Mouse (Mus musculus): ENCODE measurements around the gene Wtap. TPM values are rescaled to one million over a fixed set of nuclear protein-coding genes. Genes with fewer than 3 reads are reported as not detected.
"Not testable (repeated sequence)": the region's sequence is repeated elsewhere in the genome, so short reads cannot be mapped to it uniquely, and the experiment has no call there.

The Wtap gene
- total RNA-seq (2021): 10 to 100 TPM; 35.3 to 42.6 TPM
- long read RNA-seq, experiment 1, transcript Wtap-205 (6 exons, 2,442 nt): minor isoform, 5 of 27 reads
- long read RNA-seq, experiment 1, transcript Wtap-204 (6 exons, 3,187 nt): major isoform, 9 of 27 reads
- long read RNA-seq, experiment 1, transcript Wtap-201 (8 exons, 2,051 nt): major isoform, 9 of 27 reads
- long read RNA-seq, experiment 1, partial matches to known transcripts: 1 of 27 reads
- long read RNA-seq, experiment 1, other reads (novel, unspliced or antisense): 0 of 27 reads
- long read RNA-seq, experiment 2, transcript Wtap-205 (6 exons, 2,442 nt): minor isoform, 8 of 32 reads
- long read RNA-seq, experiment 2, transcript Wtap-201 (8 exons, 2,051 nt): minor isoform, 5 of 32 reads
- long read RNA-seq, experiment 2, transcript Wtap-204 (6 exons, 3,187 nt): major isoform, 11 of 32 reads
- long read RNA-seq, experiment 2, partial matches to known transcripts: 0 of 32 reads
- long read RNA-seq, experiment 2, other reads (novel, unspliced or antisense): 4 of 32 reads

DNA sequence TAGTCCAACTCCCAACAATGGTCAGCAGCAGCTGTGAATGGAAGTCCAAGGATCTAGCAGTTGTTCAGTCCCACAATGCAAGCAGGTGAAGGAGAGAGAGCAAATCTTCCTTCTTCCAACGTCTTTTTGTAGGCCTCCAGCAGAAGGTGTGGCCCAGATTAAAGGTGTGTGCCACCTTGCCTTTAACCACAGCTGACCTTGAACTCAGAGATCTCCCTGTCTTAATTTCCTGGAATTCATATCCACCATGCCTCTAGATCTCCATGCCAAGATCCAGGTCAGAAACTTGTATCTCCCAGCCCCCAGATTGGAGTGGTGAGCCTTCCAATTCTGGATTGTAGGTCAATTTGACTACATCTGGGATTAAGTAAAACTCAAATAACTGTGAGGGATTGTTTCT, at the start of gene Wtap:
Gene Wtap, minus strand, starts transcription at position 101 of the 400 bp plus-strand sequence.
- DNase-seq: no peak

DNA sequence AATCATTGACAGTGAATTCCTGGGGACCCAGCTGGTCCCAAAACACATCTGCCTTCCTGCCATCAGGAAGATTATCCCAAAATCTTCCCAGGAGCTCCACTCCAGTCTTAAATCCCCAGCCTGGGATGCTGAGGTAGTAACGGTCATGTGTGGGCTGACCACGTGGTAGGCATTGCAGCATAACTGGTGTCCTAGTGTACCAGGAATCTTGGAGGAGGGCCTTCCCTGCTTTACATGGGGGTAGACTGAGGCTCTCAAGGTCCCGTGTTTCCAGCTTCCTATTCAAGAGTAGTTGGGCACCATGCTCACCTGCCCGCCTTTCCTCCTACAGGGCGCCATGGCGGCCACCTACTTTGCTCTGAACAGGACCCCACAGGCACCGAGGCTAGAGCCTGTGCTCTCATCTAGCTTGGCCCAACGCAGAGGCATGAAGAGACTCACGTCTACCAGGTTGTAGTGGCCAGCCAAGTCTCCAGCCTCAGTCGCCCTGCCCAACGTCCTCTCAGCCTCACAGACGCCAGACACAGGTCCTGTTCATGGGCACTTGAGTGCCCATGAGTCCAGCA, 42.7 kb upstream of the Wtap start:
- DNase-seq: not testable (repeated sequence)

DNA sequence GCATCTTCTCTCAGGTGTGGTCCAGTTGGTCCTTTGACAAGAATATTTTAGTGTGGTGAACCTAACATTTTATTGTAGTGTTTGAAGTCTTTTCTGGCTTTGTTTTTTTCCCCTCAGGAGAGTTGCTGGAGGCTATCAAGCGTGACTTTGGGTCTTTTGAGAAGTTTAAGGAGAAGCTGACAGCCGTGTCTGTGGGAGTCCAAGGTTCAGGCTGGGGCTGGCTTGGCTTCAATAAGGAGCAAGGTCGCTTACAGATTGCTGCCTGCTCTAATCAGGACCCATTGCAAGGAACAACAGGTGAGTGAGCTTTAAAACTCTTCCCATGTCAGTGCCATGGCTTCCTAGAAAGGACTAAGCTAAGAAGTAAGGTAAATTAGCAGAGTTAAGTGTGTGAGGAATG, 19.3 kb upstream of the Wtap start:
- no peak for DNase-seq

DNA sequence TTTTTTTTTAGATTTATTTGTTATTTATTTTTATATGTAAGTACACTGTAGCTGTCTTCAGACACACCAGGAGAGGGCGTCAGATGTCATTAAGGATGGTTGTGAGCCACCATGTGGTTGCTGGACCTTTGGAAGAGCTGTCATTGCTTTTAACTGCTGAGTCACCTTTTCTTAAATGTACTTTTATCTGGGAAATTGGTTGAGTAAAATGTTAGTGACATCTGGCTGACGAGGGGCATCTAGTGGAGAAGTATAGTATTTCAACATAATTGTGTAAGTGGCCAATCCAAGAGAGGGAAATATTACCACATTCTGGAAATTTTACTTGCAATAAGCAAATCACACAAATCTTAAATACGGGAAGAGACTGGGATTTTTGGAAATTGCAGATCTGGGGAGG, 15.9 kb upstream of the Wtap start:
- DNase-seq: no peak

DNA sequence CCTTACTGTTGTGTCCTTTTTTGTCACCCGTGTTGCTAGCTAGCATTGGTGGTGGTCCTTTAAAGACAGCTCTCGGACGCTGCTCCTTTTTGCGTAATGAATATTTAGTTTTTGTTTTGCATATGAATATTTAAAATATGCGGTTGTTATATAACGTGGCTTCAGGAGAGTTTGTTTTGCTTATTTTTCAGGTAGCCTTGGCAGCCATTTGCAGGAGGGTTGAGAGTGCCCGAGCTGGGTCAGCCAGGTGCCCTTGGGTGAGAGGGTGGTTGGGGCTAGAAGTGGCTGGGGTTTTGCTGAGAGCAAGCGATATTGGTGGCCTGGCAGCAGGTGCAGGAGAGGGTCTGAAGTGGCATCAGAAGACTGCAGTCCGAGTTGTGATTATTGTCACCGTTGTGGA, 14.6 kb upstream of the Wtap start:
- DNase-seq: peak; percentile 12

DNA sequence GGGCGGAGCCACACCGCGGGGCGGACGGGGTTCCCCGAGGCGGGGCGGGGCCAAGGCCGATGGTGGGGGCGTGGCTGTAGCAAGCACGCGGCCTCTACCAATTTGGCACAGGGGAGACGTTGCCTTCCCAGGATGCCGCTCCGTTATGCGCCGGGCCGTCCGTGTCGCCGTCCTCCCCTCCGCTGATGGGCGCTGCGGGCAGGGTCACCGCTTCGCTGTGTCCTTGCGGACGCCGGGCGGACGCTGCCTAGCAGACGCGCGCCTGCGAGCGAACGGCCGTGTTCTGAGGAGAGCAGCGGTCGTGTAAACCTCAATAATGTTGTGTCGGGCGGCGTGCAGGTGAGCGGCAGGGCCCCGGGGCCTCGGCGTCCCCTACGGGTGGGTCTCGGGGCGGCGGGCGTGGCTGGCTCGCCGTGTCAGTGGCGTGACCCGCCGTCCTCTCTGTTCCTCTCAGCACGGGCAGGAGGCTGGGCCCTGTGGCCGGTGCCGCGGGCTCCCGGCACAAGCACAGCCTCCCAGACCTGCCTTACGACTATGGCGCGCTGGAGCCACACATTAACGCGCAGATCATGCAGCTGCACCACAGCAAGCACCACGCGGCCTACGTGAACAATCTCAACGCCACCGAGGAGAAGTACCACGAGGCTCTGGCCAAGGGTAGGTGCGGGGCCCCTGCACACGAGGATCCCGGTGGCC, 13.9 kb upstream of the Wtap start:
- peak; percentile 100 for DNase-seq

DNA sequence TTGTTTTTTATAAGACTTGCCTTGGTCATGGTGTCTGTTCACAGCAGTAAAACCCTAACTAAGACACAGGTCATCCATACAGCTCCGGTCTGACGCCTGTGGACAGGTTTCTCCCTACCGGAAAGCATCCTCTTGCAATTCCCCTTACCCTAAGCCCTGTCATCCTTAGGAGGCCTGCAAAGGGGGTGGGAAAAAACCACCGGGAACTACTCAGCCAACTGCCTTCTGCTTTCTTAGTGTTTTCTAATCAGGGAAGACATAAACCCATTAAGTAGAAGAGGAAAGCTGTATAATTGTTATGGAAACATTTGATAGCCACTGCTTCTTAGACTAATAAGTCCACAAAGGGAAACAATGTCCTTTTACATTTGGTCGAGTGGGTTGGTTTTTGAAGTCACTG, 13.0 kb upstream of the Wtap start:
- no peak for DNase-seq

DNA sequence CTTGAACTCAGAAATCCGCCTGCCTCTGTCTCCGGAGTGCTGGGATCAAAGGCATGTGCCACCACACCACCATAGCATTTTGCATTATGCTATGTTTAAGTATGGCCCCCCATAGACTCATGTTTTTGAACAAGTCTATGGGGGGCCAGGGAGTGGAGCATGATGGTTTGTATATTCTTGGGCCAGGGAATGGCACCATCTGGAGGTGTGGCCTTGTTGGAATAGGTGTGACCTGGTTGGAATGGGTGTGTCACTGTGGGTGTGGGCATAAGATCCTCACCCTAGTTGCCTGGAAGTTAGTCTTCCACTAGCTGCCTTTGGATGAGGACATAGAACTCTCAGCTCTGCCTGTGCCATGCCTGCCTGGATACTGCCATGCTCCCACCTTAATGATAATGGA, 12.6 kb upstream of the Wtap start, which contains the start of gene Sod2:
Gene Sod2, plus strand, starts transcription at position 301 of the 400 bp plus-strand sequence.
- not testable (repeated sequence) for DNase-seq

DNA sequence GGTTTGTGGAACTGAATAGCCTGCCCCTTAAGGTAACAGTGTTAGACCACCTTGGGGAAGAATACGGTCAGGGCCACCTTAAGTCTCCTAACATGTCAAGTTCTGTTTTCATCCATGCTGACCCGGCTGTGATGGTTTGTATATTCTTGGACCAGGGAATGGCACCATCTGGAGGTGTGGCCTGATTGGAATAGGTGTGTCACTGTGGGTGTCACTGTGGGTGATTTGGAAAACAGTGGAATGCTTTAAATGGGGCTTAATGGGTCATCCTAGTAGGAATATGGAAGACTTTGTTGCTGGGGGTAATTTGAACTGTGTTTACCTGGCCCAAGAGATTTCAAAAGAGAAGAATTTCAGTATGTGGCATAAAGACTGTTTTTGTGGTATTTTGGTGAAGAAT, 10.5 kb upstream of the Wtap start:
- DNase-seq: not testable (repeated sequence)

DNA sequence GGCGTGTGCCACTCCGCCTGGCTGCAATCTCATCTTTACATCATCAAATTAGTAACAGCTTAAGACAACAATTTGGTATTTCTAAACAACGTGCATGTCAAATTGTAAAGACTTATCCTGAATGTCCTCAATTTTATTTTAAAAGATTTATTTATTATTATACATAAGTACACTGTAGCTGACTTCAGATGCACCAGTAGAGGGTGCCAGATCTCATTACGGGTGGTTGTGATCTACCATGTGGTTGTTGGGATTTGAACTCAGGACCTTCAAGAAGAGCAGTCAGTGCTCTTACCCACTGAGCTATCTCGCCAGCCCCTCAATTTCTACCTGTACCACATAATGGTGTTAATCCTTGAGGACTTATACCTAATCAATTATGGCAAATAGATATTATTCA, 8.3 kb upstream of the Wtap start:
- DNase-seq: not testable (repeated sequence)

DNA sequence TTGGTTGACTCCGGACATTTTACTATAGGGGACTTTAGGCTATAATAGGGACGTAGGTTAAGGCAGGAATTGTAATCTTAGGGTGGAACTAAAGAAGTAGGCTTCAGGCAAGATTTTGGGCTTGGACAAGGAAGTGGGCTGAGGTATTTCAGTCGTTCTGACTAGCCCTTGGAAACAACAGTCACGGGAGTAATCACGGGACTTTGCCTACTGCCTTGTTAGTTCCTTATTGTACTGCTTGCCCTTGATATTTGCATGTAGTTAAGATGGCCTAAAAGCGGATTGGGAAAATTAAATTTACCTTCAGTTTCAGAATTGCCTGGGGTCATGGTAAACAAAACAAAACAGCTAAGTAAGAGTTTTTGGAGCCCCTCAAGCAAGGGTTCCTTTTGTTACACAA, 5.1 kb upstream of the Wtap start:
- no peak for DNase-seq

DNA sequence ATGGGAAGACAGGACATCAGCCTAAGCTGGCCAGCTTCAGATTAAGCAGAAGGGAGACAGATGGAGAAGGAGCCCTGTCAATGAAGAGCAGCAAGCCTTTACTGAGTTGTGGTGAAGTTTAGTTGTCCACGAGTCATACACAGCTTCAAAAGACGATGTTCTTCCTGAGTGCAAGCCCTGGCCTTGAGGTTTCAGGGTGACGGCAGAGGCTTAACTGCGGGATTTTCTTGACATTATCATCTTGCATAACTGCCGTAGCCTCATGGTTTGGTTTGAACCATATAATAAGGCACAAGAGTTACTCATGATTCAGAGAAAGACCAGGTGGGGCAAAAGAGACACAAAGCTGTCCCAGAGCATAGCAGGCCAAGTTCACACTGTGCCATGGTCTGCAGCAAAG, 3.9 kb upstream of the Wtap start:
- no peak for DNase-seq

DNA sequence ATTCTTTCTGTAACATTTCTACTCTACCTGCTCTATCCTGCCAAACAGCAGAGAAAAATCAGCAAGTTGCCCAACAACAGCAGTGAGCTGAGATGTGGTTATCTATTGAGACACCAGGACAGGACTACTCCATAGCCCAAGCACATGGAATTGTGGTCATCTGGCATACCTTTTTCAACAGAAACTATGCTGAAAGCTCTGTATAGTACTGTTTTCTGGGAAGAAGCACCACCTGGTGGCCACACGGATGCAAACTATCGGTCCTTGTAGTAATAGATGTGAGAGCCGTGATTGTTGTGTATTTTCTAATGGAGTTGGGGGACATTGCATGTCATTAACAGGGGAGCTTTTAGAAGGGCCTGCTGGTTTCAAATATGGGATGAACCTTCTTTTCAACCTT, 2.4 kb upstream of the Wtap start:
- DNase-seq: peak; percentile 22

DNA sequence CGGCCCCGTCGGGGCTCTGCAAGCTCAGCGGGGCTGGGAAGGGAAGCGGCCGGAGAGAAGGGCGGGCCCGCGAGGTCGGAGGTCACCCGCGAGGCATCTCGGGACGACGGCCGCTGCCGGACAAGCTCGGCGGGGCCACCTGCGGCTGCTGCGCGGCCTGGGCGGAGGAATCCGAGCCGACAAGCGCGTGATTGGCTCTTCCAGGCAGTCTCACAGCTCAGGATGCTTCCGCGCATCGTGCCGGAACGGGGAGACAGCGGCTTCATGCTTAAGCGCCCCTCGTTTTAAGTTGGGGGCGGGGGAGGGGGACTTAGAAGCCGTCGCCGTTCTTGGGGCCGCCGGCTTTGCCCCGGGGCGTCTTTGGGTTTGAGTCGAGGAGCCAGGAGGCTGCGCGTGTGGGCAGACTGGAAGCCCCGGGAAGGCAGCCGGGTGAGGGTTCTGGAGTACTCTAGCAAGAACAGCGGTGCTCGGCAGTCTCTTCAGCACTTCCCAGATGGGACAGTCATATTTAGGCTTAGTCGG, 1.4 kb downstream of the Wtap start:
- peak; percentile 94 for DNase-seq

DNA sequence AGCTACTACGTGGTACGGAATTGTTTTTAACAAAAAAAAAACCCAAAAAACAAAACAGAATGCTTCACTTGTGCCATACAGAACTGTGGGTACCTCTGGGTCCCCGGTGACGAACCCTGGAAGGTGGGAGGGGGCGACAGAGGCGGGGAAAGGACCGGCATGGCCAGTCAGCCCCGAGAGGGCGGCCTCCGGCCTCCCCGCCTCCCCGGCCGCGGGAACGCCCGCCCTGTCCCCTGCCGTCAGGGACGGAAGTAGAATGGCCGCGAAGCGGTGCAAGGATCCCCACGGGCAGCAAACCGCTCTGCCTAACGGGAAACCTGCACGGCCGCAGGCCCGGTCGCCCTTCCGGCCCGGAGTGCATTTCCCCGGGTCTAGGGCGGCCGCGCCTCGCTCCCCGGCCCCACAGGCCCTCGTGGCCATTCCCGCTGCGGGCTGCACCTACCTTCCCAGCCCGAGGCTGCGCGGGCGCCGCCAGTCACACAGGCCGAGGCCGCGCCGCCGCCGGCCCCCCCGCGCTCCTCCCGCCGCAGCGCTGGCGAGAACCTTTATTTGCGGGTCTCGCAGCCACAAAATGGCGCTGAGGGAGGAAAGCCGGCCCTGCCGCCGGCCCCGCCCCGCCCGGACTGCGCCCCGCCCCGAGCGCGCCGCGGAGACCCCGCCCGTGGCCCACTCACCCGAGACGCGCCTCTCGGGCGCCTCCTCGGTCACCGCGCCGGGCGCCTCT, 2.2 kb downstream of the Wtap start:
- DNase-seq: peak; percentile 90

DNA sequence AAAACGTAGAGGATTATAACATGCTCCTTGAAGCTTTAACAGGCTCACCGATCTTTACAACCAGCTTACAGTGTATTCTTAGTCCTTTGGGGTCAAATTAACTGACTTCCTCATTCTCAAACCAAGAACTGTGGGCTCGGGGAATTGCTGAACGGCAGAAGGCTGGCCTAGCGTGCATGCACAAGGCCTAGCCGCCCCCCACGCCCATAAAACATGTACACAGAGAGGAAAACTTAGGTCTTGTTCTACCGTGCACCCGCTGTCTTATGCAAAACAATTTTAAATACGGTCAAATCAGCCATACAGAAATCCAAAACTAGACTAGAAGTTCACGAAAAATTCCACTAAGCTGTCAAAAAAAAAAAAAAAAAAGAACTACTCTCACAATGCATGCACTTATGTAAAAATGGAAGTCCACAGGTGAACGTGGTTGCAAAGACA, 2.8 kb downstream of the Wtap start:
- no peak for DNase-seq

DNA sequence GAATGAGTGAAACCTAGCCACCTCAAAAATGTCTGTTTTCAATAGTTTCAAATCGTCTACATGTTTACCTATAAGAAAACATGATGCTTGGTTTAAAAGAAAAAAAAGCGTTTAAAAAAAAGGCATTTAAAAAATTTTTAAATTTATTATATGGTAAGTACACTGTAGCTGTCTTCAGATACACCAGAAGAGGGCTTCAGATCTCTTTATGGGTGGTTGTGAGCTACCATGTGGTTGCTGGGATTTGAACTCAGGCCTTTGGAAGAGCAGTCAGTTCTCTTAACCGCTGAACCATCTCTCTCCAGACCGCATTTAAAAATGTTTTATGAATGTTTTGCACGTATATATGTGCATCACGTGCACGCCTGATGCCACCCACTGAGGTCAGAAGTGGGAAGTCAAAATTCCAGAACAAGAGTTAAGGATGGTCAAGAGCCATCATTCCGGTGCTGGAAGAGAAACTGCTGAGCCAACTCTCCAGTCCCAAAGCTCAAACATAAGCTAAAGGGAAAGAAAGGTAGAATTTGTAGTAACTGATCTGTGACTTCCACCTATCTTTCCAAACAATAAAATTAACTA, 3.3 kb downstream of the Wtap start:
- no peak for DNase-seq

DNA sequence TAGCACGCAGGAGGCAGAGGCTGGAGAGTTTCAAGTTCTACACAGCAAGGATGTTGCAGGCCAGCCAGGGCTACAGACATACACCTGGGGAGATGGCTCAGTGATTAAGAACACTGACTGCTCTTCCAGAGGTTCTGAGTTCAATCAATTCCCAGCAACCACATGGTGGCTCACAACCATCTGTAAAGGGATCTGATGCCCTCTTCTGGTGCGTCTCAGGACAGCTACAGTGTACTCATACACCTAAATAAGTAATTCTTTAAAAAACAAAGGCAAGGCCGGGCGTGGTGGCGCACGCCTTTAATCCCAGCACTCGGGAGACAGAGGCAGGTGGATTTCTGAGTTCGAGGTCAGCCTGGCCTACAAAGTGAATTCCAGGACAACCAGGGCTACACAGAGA, 5.9 kb downstream of the Wtap start:
- DNase-seq: not testable (repeated sequence)

DNA sequence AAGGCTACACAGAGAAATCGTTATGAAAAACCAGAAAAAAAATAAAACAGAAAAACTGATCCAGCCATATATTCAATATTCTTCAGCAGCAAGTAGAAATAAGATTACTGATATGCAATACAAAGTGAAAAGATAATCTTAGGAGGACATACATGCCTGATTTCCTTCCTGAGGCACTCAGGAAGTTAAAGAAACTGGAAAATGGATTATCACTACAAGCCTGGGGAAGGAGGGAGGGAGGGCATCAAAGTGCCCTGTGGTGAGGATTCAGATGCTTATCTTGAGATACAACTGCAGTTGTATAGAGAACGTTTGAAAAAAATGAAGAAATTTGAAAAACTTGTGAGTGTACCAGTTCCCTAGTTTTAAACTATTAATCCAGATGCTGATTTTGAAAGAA, 10.0 kb downstream of the Wtap start:
- DNase-seq: no peak

DNA sequence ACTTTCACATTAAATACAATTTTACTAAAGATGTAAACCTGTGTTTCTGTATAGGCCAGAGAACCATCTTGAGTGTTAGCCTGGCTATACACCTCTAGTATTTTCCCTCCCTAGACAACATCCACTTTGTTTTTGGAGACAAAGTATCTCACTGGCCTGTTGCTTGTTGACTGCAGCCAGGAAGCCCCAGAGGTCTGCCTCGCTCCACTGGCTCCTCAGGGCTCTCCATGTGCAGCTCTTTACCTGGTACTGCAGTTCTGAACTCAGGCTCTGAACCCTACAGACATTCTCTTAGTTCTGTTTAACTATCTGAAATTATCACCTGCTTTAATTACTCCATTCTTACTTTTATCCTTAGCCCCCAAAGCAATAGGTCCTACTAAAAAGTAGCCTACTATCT, 15.4 kb downstream of the Wtap start:
- DNase-seq: no peak

DNA sequence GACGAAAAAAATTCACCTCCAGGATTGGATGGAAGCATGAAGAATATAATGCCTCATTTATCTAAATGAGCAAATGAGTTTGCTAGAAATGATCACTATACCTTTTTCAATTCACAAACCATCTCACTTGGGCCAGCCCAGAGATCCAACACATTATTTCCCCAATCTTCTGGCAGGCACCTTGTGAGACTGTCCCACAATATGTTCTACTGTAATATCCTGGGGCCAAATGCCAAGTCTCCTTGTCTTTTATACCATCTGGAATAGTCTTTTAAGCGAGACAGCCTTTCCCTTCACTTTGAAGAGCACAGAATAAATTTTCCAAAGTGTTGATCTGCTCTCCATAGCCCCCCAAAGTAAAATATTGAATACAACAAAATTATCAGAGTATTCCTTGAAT, 20.1 kb downstream of the Wtap start:
- no peak for DNase-seq

DNA sequence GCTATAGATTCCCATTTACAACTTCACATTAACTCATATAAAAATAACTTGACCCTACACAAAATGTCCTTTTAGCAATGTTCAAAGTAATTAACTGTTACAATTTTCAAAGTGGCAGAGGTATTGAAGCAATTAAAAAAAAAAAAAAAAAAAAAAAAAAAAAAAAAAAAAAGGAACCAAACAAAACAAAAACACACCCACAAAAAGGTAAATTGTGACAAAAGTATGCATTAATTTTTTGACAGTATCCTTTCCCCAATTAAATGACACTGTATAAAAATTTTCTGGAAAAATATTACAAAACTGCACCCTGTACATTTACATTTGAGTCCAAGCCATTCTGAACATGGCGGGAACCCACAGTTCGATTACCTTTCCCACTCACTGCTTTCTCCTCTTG, 26.8 kb downstream of the Wtap start:
- no peak for DNase-seq

Measured in gastrocnemius, postnatal 10 days (tissue).